Mouse (Mus musculus) CH12.LX (cell line): ENCODE data around the gene Galnt17. TPM values are rescaled to one million over a fixed set of nuclear protein-coding genes. Genes with fewer than 3 reads are reported as not detected.

Experiments used
- DNase-seq: peaks from one replicate; pipeline ENCODE4 v3.0.0-alpha.2; 2013; ENCODE audit errors: extremely low read depth
- H3K27ac ChIP-seq: 2 replicates; pipeline ENCODE4 v1.5.1; 2012; ENCODE audit warnings: low read depth, mild to moderate bottlenecking, control low read depth, moderate library complexity; ENCODE audit not compliant: insufficient read depth
- H3K27me3 ChIP-seq: replicated peaks from 2 replicates; pipeline ENCODE3; 2012; ENCODE audit warnings: inconsistent platforms
- H3K36me3 ChIP-seq, 2 experiments: replicated peaks in 1 of 2; 2 replicates each; pipeline versions ENCODE3 to v1.6.1; 2012; ENCODE audit warnings: inconsistent platforms in 1 of 2, low read length in 1 of 2, mild to moderate bottlenecking in 1 of 2, mixed read lengths in 1 of 2, moderate library complexity in 1 of 2; ENCODE audit not compliant: control insufficient read depth in 1 of 2, insufficient read depth in 1 of 2
- H3K4me1 ChIP-seq, 2 experiments: 2 replicates each; pipeline ENCODE4 v1.6.1; 2012; ENCODE audit warnings: inconsistent platforms in 1 of 2, moderate library complexity in 1 of 2; ENCODE audit not compliant: insufficient read depth in 2 of 2, control insufficient read depth in 1 of 2
- H3K4me2 ChIP-seq: 2 replicates; pipeline ENCODE4 v1.6.1; 2012; ENCODE audit warnings: low read depth, mild to moderate bottlenecking, control low read depth; ENCODE audit not compliant: poor library complexity, insufficient read depth, severe bottlenecking
- H3K4me3 ChIP-seq, 3 experiments: fragments of 150-350 bp in 1 of 3; sonication (generic) in 1 of 3; replicated peaks in 1 of 3; 2 replicates each; pipeline versions ENCODE3 to v1.5.1; 2011 to 2012; ENCODE audit warnings: low read depth in 2 of 3, low read length in 2 of 3, mild to moderate bottlenecking in 2 of 3, moderate library complexity in 2 of 3, control low read depth in 1 of 3, improper control_type of control experiment in 1 of 3, inconsistent platforms in 1 of 3, mixed read lengths in 1 of 3; ENCODE audit not compliant: poor library complexity in 1 of 3
- H3K79me2 ChIP-seq: replicated peaks from 2 replicates; pipeline ENCODE4 v1.6.1; 2012; ENCODE audit warnings: mild to moderate bottlenecking, moderate library complexity; ENCODE audit not compliant: control insufficient read depth, poor library complexity, insufficient read depth, severe bottlenecking; ENCODE audit errors: extremely low read depth
- H3K9ac ChIP-seq: 2 replicates; pipeline ENCODE4 v1.6.1; 2012; ENCODE audit warnings: low read depth, mild to moderate bottlenecking, control low read depth, moderate library complexity; ENCODE audit not compliant: insufficient read depth
- H3K9me3 ChIP-seq: replicated peaks from 2 replicates; pipeline ENCODE3; 2012; ENCODE audit warnings: low read length, inconsistent platforms, mixed read lengths
- BHLHE40 ChIP-seq: IDR thresholded peaks from 2 replicates; pipeline ENCODE4 v1.6.1; 2011; ENCODE audit warnings: mild to moderate bottlenecking, low read depth, low read length, improper control_type of control experiment
- CHD1 ChIP-seq: IDR thresholded peaks from 2 replicates; pipeline ENCODE4 v1.6.1; 2012; ENCODE audit warnings: low read depth, low read length, improper control_type of control experiment, inconsistent platforms
- CHD2 ChIP-seq: IDR thresholded peaks from 2 replicates; pipeline ENCODE4 v1.6.1; 2011; ENCODE audit warnings: low read length, improper control_type of control experiment
- E2F4 ChIP-seq: IDR thresholded peaks from 2 replicates; pipeline ENCODE4 v1.6.1; 2011; ENCODE audit warnings: low read depth, low read length, improper control_type of control experiment; ENCODE audit not compliant: insufficient replicate concordance
- ELF1 ChIP-seq: IDR thresholded peaks from 2 replicates; pipeline ENCODE4 v1.6.1; 2014; ENCODE audit warnings: low read depth, mild to moderate bottlenecking, inconsistent platforms, low read length, improper control_type of control experiment
- GABPA ChIP-seq: IDR thresholded peaks from 2 replicates; pipeline ENCODE4 v1.6.1; 2012; ENCODE audit warnings: low read depth, low read length, improper control_type of control experiment, inconsistent platforms; ENCODE audit not compliant: insufficient replicate concordance
- HCFC1 ChIP-seq: IDR thresholded peaks from 2 replicates; pipeline ENCODE4 v1.6.1; 2012; ENCODE audit warnings: low read depth, mild to moderate bottlenecking, inconsistent platforms, low read length, improper control_type of control experiment
- IRF4 ChIP-seq: IDR thresholded peaks from 2 replicates; pipeline ENCODE4 v1.6.1; 2014; ENCODE audit warnings: low read depth, mild to moderate bottlenecking, inconsistent platforms, low read length, improper control_type of control experiment
- JUND ChIP-seq: conservative IDR thresholded peaks from 2 replicates; pipeline ENCODE4 v1.6.1; 2011; ENCODE audit warnings: low read depth, low read length, improper control_type of control experiment
- MAFK ChIP-seq: IDR thresholded peaks from 2 replicates; pipeline ENCODE4 v1.6.1; 2011; ENCODE audit warnings: low read length, improper control_type of control experiment; ENCODE audit not compliant: insufficient replicate concordance
- MAX ChIP-seq: IDR thresholded peaks from 2 replicates; pipeline ENCODE4 v1.6.1; 2011; ENCODE audit warnings: low read length, improper control_type of control experiment
- MAZ ChIP-seq: IDR thresholded peaks from 2 replicates; pipeline ENCODE4 v1.6.1; 2012; ENCODE audit warnings: low read depth, mild to moderate bottlenecking, inconsistent platforms, low read length, improper control_type of control experiment, moderate library complexity
- MEF2A ChIP-seq: IDR thresholded peaks from 2 replicates; pipeline ENCODE4 v1.6.1; 2014; ENCODE audit warnings: low read depth, mild to moderate bottlenecking, inconsistent platforms, low read length, improper control_type of control experiment, borderline replicate concordance
- MXI1 ChIP-seq: IDR thresholded peaks from 2 replicates; pipeline ENCODE4 v1.6.1; 2011; ENCODE audit warnings: mild to moderate bottlenecking, low read depth, low read length, improper control_type of control experiment
- MYC ChIP-seq: IDR thresholded peaks from 2 replicates; pipeline ENCODE4 v1.6.1; 2011; ENCODE audit warnings: low read depth, mild to moderate bottlenecking, improper control_type of control experiment, low read length
- NELFE ChIP-seq: IDR thresholded peaks from 2 replicates; pipeline ENCODE4 v1.6.1; 2011; ENCODE audit warnings: low read depth, low read length, improper control_type of control experiment
- NRF1 ChIP-seq: IDR thresholded peaks from 2 replicates; pipeline ENCODE4 v1.6.1; 2014; ENCODE audit warnings: low read depth, mild to moderate bottlenecking, inconsistent platforms, low read length, improper control_type of control experiment, moderate library complexity
- PAX5 ChIP-seq: IDR thresholded peaks from 2 replicates; pipeline ENCODE4 v1.6.1; 2012; ENCODE audit warnings: low read length, inconsistent platforms, mixed read lengths
- POLR2A ChIP-seq: IDR thresholded peaks from 2 replicates; pipeline ENCODE4 v1.6.1; 2011; ENCODE audit warnings: low read depth, mild to moderate bottlenecking, improper control_type of control experiment, low read length
- RCOR1 ChIP-seq: conservative IDR thresholded peaks from 2 replicates; pipeline ENCODE4 v1.6.1; 2012; ENCODE audit warnings: low read depth, mild to moderate bottlenecking, inconsistent platforms, low read length, improper control_type of control experiment
- SMC3 ChIP-seq: IDR thresholded peaks from 2 replicates; pipeline ENCODE4 v1.6.1; 2011; ENCODE audit warnings: low read depth, low read length, improper control_type of control experiment
- TBP ChIP-seq: conservative IDR thresholded peaks from 2 replicates; pipeline ENCODE4 v1.6.1; 2011; ENCODE audit warnings: low read depth, low read length, improper control_type of control experiment
- TCF12 ChIP-seq: IDR thresholded peaks from 2 replicates; pipeline ENCODE4 v1.6.1; 2014; ENCODE audit warnings: low read depth, mild to moderate bottlenecking, inconsistent platforms, low read length, improper control_type of control experiment
- UBTF ChIP-seq: IDR thresholded peaks from 2 replicates; pipeline ENCODE4 v1.6.1; 2012; ENCODE audit warnings: low read depth, mild to moderate bottlenecking, inconsistent platforms, low read length, improper control_type of control experiment, moderate library complexity
- USF1 ChIP-seq: IDR thresholded peaks from 2 replicates; pipeline ENCODE4 v1.6.1; 2014; ENCODE audit warnings: low read depth, mild to moderate bottlenecking, inconsistent platforms, low read length, improper control_type of control experiment
- USF2 ChIP-seq: conservative IDR thresholded peaks from 2 replicates; pipeline ENCODE4 v1.6.1; 2011; ENCODE audit warnings: low read depth, low read length, improper control_type of control experiment
- dilution Hi-C: fragments of 300-500 bp; cut with MboI; formaldehyde crosslinking; loops from 2 replicates; pipeline ENCODE4 v1.14.3; 2020; ENCODE audit warnings: low sequenced_read_pairs; ENCODE audit not compliant: extremely low pct_unique_long_range_greater_than_20kb, extremely low pct_ligation_motif_present
- in situ Hi-C: fragments of 300-500 bp; cut with MboI; formaldehyde crosslinking; loops from 3 replicates; pipeline ENCODE4 v1.14.3; 2019; ENCODE audit warnings: low sequenced_read_pairs, low pct_ligation_motif_present, low pct_unique_long_range_greater_than_20kb, mixed read lengths
- polyA plus RNA-seq: library from polyadenylated mRNA; unstranded; fragments of >175 nt; gene quantifications from 2 replicates; pipeline ENCODE4 v1.2.1, GENCODE M21; 2012; ENCODE audit warnings: low read depth; ENCODE audit not compliant: insufficient read length
- total RNA-seq, 2 experiments: library from RNA; depleted of rRNA; stranded (reverse); fragments of 300-350 nt in 1 of 2; fragments of >200 nt in 1 of 2; gene quantifications; 2 replicates each; pipeline ENCODE4 v1.2.3; 2012 to 2014

Gene Galnt17
- total and polyA plus RNA-seq, 3 experiments, result 0.09 TPM; not detected in 2

DNA sequence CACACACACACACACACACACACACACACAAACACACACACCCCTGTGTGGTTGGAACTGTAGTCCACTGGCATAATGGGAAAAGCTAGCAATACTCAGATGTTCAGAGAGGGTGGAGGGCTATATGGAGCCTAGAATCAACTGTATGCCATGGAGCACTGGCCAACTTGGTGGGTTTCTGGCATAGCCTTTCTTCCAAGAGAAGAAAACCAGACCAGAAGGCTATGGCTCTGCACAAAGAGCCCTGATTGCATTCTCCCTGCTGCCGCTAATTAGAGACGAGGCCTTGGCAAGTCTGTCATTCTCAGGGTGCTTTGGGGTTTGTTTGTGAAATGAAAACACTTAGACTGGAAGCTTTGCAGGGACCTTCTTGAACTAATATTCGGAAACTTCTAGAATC lies 301.8 kb downstream of the Galnt17 start:
- in situ Hi-C loops, result no loop called here
- no peak for DNase-seq
- Histone ChIP-seq H3K4me3 (no peak overlapping the region), H3K9ac (no peak overlapping the region), H3K36me3 (no peaks in the 10 kb centered on the region), H3K4me1 (no peaks in the 10 kb centered on the region), H3K4me2 (no peak overlapping the region), H3K9me3 (peaks cover 48% of the 10 kb centered on the region), H3K27me3 (no peaks in the 10 kb centered on the region), H3K79me2 (no peaks in the 10 kb centered on the region), H3K27ac (no peak overlapping the region)
- no peak for TF ChIP-seq TCF12
- dilution Hi-C loops, result no loop called here

- no peak for TF ChIP-seq USF2
- TF ChIP-seq HCFC1, result no peak
- TF ChIP-seq NELFE, result no peak
- TF ChIP-seq MEF2A, result no peak
- no peak for TF ChIP-seq E2F4
- TF ChIP-seq MYC, result no peak
- TF ChIP-seq BHLHE40, result no peak
- no peak for TF ChIP-seq ELF1
- no peak for TF ChIP-seq SMC3
- TF ChIP-seq JUND, result no peak
- no peak for TF ChIP-seq RCOR1
- no peak for TF ChIP-seq MAX
- TF ChIP-seq PAX5, result no peak
- Histone ChIP-seq H3K4me3 (no peak overlapping the region), H3K9ac (no peak overlapping the region), H3K27me3 (no peaks in the 10 kb centered on the region), H3K4me2 (no peak overlapping the region), H3K4me1 (no peaks in the 10 kb centered on the region), H3K36me3 (peaks cover 0 to 5% of the 10 kb centered on the region in 2 experiments), H3K79me2 (no peaks in the 10 kb centered on the region), H3K27ac (no peak overlapping the region), H3K9me3 (peaks cover 43% of the 10 kb centered on the region)
- in situ Hi-C loops (no loop called here), dilution Hi-C loops (no loop called here)
- DNase-seq, result no peak
These were observed 307.7 kb downstream of the Galnt17 start for GRCm38 (mm10) chr5:131000572-131000971.

DNA sequence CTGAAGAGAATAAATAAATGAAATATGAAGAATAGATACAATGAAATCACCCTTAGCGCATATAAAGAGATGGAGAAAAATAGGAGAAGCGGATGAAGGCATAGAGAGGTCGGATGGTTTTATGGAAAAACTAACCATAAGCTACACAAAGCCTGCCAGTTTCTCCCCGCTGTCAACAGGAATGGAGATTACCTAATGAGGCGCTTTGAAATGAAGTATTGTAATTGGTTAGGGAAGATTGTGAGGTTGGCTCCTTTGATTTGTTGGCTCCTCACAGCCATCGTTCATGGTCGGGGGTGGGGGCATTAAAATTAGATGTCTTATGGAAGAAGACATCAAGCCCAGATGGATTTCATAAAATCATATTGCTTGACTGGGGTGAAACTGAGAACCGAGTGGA lies 329.0 kb downstream of the Galnt17 start:
- no peak for DNase-seq
- H3K4me2 ChIP-seq, result no peak overlapping the region
- peaks cover 0 to 2% of the 10 kb centered on the region in 2 experiments for H3K36me3 ChIP-seq
- H3K27ac ChIP-seq, result no peak overlapping the region
- H3K27me3 ChIP-seq, result no peaks in the 10 kb centered on the region
- TF ChIP-seq MXI1, result no peak
- TF ChIP-seq JUND, result no peak
- TF ChIP-seq CHD2, result no peak
- TF ChIP-seq UBTF, result no peak
- no peak for TF ChIP-seq NRF1
- no peak for TF ChIP-seq USF1
- TF ChIP-seq MAZ, result no peak
- no peak for TF ChIP-seq MAFK
- TF ChIP-seq MEF2A, result no peak
- no peak for TF ChIP-seq GABPA
- no peak for TF ChIP-seq USF2
- TF ChIP-seq CHD1, result no peak
- no peak for TF ChIP-seq POLR2A
- TF ChIP-seq IRF4, result no peak
- no peak for TF ChIP-seq NELFE
- no peak for TF ChIP-seq TBP
- no peak overlapping the region for H3K9ac ChIP-seq
- in situ Hi-C loops (no loop called here), dilution Hi-C loops (no loop called here)
- H3K4me3 ChIP-seq, result no peak overlapping the region
- H3K9me3 ChIP-seq, result peaks cover 38% of the 10 kb centered on the region
- H3K79me2 ChIP-seq, result no peaks in the 10 kb centered on the region
- H3K4me1 ChIP-seq, result no peaks in the 10 kb centered on the region
